Mouse (Mus musculus) naive thymus-derived CD4-positive, alpha-beta T cell, adult 2 months (primary cell): ENCODE data around the gene Lalba.
"Not testable (repeated sequence)": the region's sequence is repeated elsewhere in the genome, so short reads cannot be mapped to it uniquely, and the experiment has no call there.

ENCODE experiments used
- DNase-seq: peaks from one replicate; pipeline ENCODE4 v3.0.0-alpha.2; 2011; ENCODE audit warnings: low read depth

Gene Lalba

GRCm38 (mm10) chr15:98492102-98492501, 9.6 kb upstream of the Lalba start, which contains the start of gene Olfr279:
Gene Olfr279 (plus strand): TSS chr15:98492402.
- DNase-seq = no peak

GRCm38 (mm10) chr15:98491332-98491731, 8.8 kb upstream of the Lalba start:
- DNase-seq = no peak

DNA sequence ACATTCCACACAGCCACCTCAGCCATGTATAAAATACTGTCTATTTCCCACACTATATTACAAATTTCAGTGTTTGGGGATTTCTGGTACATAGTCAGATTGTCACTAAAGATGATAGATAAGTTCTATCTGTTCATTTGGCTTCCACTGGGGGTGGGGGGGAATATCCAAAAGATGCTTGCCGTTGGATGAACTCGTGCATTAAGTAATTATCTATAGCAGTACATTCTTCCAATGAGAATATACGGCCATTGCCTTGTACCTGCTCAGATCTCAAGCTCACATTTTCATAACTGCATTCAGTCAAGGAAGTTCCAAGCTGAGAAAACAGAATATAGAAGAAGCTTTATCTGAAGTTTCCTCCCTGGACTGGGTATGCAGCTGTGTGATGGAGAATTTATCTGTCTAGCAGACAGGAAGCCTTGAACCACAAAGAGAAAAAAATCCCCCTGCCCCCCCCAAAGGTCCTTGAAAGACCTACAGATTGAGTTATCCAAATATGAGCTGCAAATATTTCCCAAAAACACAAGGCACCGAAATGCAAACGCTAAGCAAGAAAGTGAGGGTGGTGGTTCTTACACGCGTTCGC, 4.0 kb upstream of the Lalba start:
- peak; percentile 23 for DNase-seq

GRCm38 (mm10) chr15:98483907-98484886, 1.7 kb upstream of the Lalba start:
- DNase-seq = no peak

- DNase-seq = no peak
Observed at GRCm38 (mm10) chr15:98479568-98480102, 2.9 kb downstream of the Lalba start.

DNA sequence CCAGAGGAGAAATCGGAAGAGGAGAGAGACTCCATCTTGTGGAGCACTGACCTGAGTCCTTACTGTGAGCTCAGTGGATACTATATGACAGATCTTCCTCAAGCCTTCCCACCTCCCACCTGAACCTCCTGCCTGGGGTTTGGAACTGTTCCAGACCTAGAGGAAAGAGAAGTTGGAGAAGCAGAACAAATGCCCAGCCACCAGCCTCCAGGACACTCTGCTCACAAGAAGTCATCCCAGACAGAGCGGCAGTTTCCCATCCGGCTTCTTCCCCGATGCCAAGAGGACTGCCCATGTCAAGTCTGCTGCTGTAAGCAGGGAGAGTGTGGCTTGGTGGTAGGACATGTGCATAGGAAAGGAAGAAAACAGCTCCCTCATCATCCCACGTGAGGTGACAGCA, 6.2 kb downstream of the Lalba start:
- DNase-seq = no peak

DNA sequence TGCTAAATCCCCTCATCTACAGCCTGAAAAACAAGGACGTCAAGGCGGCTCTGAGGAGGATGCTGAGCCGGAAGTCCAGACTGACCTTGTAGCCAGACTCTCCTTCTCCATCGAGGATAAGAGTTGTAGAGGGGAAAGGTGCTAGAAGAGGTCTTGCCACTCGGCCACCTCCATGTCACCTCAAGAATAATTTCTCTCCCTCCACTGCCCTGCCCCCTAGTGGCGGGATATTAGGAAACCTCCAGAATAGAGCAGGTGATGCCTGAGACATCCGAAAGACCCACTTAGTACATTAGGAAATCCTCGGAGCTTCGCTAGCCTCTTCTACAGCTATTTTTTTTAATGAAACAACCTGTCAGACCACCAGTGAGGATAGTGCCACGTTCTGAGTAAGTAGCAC, 7.1 kb downstream of the Lalba start:
- peak; percentile 62 for DNase-seq

- DNase-seq = no peak
Observed at GRCm38 (mm10) chr15:98474958-98475357, 7.6 kb downstream of the Lalba start.

GRCm38 (mm10) chr15:98471539-98471938, 11.0 kb downstream of the Lalba start:
- DNase-seq = no peak

GRCm38 (mm10) chr15:98469596-98469995, 12.9 kb downstream of the Lalba start, which contains the start of gene OR5BS1P:
Gene OR5BS1P (plus strand): TSS chr15:98469896.
- no peak for DNase-seq

- DNase-seq = no peak
Observed at GRCm38 (mm10) chr15:98452288-98452687, 30.2 kb downstream of the Lalba start, which contains the start of gene Olfr281. Gene Olfr281 (plus strand): TSS chr15:98452588.

DNA sequence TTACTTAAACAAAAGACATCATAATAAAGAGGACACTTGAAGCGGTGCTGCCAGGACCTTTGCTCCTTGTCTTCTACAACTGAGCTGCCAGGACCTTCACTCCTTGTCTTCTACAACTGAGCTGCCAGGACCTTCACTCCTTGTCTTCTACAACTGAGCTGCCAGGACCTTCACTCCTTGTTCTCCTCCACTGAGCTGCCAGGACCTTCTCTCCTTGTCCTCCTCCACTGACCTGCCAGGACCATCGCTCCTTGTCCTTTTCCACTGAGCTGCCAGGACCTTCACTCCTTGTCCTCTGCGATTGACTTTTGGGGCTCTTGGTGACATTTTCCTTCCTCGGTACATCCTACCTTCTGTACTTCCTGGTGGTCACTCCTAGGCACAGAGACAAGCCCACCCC, 34.0 kb downstream of the Lalba start:
- no peak for DNase-seq

DNA sequence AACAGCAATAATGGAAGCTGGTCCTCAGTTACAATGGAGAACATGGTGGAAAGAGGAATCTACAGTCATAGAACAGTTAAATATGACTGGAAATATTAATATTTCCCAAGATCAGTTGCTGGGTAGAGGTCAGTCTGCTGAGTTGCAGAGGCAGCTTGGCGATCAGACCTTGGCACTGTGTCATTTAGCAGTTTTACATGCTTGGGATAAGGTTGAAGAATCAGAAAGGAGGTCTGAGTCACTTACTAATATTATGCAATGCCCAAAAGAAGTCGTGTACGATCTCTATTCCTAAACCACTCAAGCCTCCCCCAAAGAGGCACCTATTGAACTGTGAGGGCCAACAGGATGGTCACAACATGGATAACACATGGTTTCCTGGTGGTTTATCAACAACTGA, 38.0 kb downstream of the Lalba start:
- DNase-seq = no peak

- DNase-seq = not testable (repeated sequence)
Observed at GRCm38 (mm10) chr15:98430925-98431324, 51.6 kb downstream of the Lalba start, which contains the start of gene Olfr282. Gene Olfr282 (plus strand): TSS chr15:98431225.
